Mouse (Mus musculus) stomach, embryonic 14.5 days (tissue): Measurements from ENCODE around the gene Cops7a. TPM values are rescaled to one million over a fixed set of nuclear protein-coding genes. Genes with fewer than 3 reads are reported as not detected.

ENCODE experiments used
- ATAC-seq: fragments of 200-750 bp; cut with Nextera tagmentation; 2 replicates; pipeline ENCODE4 v1.8.0; 2017; ENCODE audit warnings: low read depth, moderate TSS enrichment; ENCODE audit not compliant: insufficient number of reproducible peaks, insufficient read depth, low FRiP score
- H3K27ac ChIP-seq: fragments of 300-500 bp; sonication (generic); 2 replicates; pipeline ENCODE4 v1.5.1; 2014; ENCODE audit warnings: mild to moderate bottlenecking, low read length, moderate library complexity, mixed read lengths
- H3K27me3 ChIP-seq: fragments of 300-500 bp; sonication (generic); 2 replicates; pipeline ENCODE4 v1.6.1; 2014; ENCODE audit warnings: low read length, control low read depth, mixed read lengths; ENCODE audit not compliant: control insufficient read depth, insufficient read depth
- H3K36me3 ChIP-seq: fragments of 300-500 bp; sonication (generic); 2 replicates; pipeline ENCODE4 v1.6.1; 2014; ENCODE audit warnings: mild to moderate bottlenecking, control low read depth, low read length, moderate library complexity, mixed read lengths; ENCODE audit not compliant: control insufficient read depth, insufficient read depth
- H3K4me1 ChIP-seq: fragments of 300-500 bp; sonication (generic); 2 replicates; pipeline ENCODE4 v1.6.1; 2014; ENCODE audit warnings: low read length, control low read depth, mixed read lengths; ENCODE audit not compliant: control insufficient read depth, insufficient read depth
- H3K4me2 ChIP-seq: fragments of 300-500 bp; sonication (generic); replicated peaks from 2 replicates; pipeline ENCODE4 v1.6.1; 2014; ENCODE audit warnings: low read depth, low read length, control low read depth
- H3K4me3 ChIP-seq: fragments of 300-500 bp; sonication (generic); 2 replicates; pipeline ENCODE4 v1.5.1; 2014; ENCODE audit warnings: low read depth, low read length, control low read depth
- H3K9ac ChIP-seq: fragments of 300-500 bp; sonication (generic); replicated peaks from 2 replicates; pipeline ENCODE4 v1.6.1; 2014; ENCODE audit warnings: low read depth, mild to moderate bottlenecking, control low read depth, low read length, moderate library complexity, mixed read lengths
- H3K9me3 ChIP-seq: fragments of 300-500 bp; sonication (generic); 2 replicates; pipeline ENCODE4 v1.6.1; 2016; ENCODE audit warnings: low read depth, low read length, control low read depth; ENCODE audit not compliant: control insufficient read depth
- WGBS: fragments of 180-500 bp; shearing (Covaris S2); extraction: QIAGEN DNeasy Blood & Tissue Kit; methylation state at CpG from one replicate; pipeline ENCODE4 v1.1.7; 2014; 5-methylcytosine and 5-hydroxymethylcytosine counted together
- polyA plus RNA-seq: library from polyadenylated mRNA; unstranded; fragments of >200 nt; fragmentation: Nextera tagmentation; extraction: Ambion mirVana; gene quantifications from 2 replicates; pipeline ENCODE4 v1.2.1, GENCODE M21; 2014

The Cops7a gene
- polyA plus RNA-seq, 1 experiment from 2014 or later, result 139 TPM

DNA sequence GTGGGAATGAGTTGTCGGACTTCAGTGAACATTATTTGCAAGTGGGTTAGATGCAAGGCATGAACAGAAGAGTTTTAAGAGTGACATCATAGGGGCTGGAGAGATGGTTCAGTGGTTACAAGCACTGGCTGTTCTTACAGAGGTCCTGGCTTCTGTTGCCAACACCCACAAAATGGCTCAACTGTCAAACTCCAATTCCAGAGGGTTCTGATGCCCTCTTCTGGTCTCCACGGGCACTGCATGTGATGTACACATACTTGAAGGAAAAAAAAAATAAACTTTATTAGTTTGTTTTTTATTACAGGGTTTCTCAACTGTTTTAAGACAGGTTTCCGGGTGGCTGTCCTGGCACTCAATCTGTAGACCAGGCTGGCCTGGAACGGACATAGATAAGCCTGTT is 2.4 kb upstream of the Cops7a start:
- no peak overlapping the region for H3K4me2 ChIP-seq
- no peak overlapping the region for H3K9ac ChIP-seq
- peaks cover 9% of the 10 kb centered on the region; the same call in 1 of the 2 replicates for H3K4me1 ChIP-seq
- no peak overlapping the region for H3K4me3 ChIP-seq
- ATAC-seq, result no peak
- H3K9me3 ChIP-seq, result peaks cover 7% of the 10 kb centered on the region; the same call in 1 of the 2 replicates
- H3K36me3 ChIP-seq, result peaks cover 2% of the 10 kb centered on the region; the same call in 1 of the 2 replicates
- H3K27me3 ChIP-seq, result no peaks in the 10 kb centered on the region
- no peak overlapping the region for H3K27ac ChIP-seq
- 66% methylated on average over 4 of the region's 4 CpGs for WGBS

DNA sequence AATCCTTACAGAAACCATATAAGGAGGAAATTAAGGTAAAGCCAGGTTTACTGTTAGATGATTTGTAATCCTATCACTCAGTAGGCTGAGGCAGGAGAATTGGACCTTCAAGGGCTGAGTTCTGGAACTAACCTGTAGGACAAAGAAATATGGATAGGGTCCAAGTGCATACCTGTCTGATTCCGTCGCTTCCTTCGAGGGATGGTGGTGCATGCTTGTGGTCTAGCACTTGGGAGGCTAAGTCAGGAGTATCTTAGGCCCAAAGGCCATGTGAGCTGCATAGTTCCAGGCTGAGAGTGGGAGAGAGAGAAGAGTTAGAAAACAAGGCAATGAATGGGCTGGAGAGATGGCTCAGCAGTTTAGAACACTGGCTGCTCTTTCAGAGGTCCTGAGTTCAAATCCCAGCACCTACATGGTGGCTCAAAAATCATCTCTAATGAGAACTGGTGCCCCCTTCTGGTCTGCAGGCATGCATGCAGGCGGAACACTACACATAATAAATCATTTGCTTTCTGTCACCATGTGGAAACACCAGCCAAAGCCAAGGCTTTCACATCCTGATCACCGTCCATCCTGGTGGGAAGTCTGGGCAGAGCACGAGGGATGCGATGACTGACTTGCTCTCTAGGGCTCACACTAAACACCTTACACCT is 1.3 kb upstream of the Cops7a start:
- H3K9ac ChIP-seq, result no peak overlapping the region
- peaks cover 12% of the 10 kb centered on the region; the same call in 1 of the 2 replicates for H3K36me3 ChIP-seq
- H3K27ac ChIP-seq, result no peak overlapping the region
- peak overlapping the region; percentile 95 for H3K4me2 ChIP-seq
- H3K4me1 ChIP-seq, result peaks cover 9% of the 10 kb centered on the region; the same call in 1 of the 2 replicates
- H3K4me3 ChIP-seq, result peak overlapping the region; percentile 70
- WGBS, result 94% methylated on average over 7 of the region's 7 CpGs
- no peak for ATAC-seq
- peaks cover 7% of the 10 kb centered on the region; the same call in 1 of the 2 replicates for H3K9me3 ChIP-seq
- H3K27me3 ChIP-seq, result no peaks in the 10 kb centered on the region

GRCm38 (mm10) chr6:124965747-124966146 is 409 bp upstream of the Cops7a start:
- no peak for ATAC-seq
- 14% methylated on average over 15 of the region's 15 CpGs for WGBS
- peaks cover 19% of the 10 kb centered on the region for H3K36me3 ChIP-seq
- peak overlapping the region; percentile 74 for H3K9ac ChIP-seq
- H3K9me3 ChIP-seq, result peaks cover 7% of the 10 kb centered on the region; the same call in 1 of the 2 replicates
- peaks cover 9% of the 10 kb centered on the region; the same call in 1 of the 2 replicates for H3K4me1 ChIP-seq
- H3K27me3 ChIP-seq, result no peaks in the 10 kb centered on the region
- peak overlapping the region; percentile 70 for H3K4me3 ChIP-seq
- peak overlapping the region; percentile 88 for H3K27ac ChIP-seq
- H3K4me2 ChIP-seq, result peak overlapping the region; percentile 95

- Histone ChIP-seq H3K36me3 (peaks cover 30% of the 10 kb centered on the region), H3K4me3 (peak overlapping the region; percentile 70), H3K27me3 (no peaks in the 10 kb centered on the region), H3K9me3 (peaks cover 7% of the 10 kb centered on the region; the same call in 1 of the 2 replicates), H3K4me2 (peak overlapping the region; percentile 95), H3K27ac (peak overlapping the region; percentile 88), H3K4me1 (peaks cover 9% of the 10 kb centered on the region; the same call in 1 of the 2 replicates), H3K9ac (peak overlapping the region; percentile 22; the same call in 1 of the 2 replicates)
- 31% methylated on average over 16 of the region's 16 CpGs for WGBS
- no peak for ATAC-seq
These were observed 700 bp downstream of the Cops7a start for GRCm38 (mm10) chr6:124964638-124965037.

GRCm38 (mm10) chr6:124961021-124961420 is 4.3 kb downstream of the Cops7a start:
- ATAC-seq, result no peak
- Histone ChIP-seq H3K27me3 (no peaks in the 10 kb centered on the region), H3K9ac (no peak overlapping the region), H3K4me1 (peaks cover 7% of the 10 kb centered on the region; the same call in 1 of the 2 replicates), H3K36me3 (peaks cover 45% of the 10 kb centered on the region), H3K27ac (no peak overlapping the region), H3K9me3 (no peaks in the 10 kb centered on the region), H3K4me3 (no peak overlapping the region), H3K4me2 (no peak overlapping the region)
- 90% methylated on average over 12 of the region's 12 CpGs for WGBS

- H3K36me3 ChIP-seq, result peaks cover 46% of the 10 kb centered on the region
- H3K27me3 ChIP-seq, result no peaks in the 10 kb centered on the region
- no peak overlapping the region for H3K4me3 ChIP-seq
- H3K4me1 ChIP-seq, result peaks cover 6% of the 10 kb centered on the region; the same call in 1 of the 2 replicates
- ATAC-seq, result no peak
- H3K9ac ChIP-seq, result no peak overlapping the region
- H3K27ac ChIP-seq, result no peak overlapping the region
- no peak overlapping the region for H3K4me2 ChIP-seq
- no peaks in the 10 kb centered on the region for H3K9me3 ChIP-seq
- 95% methylated on average over 13 of the region's 13 CpGs for WGBS
These were observed 5.4 kb downstream of the Cops7a start for GRCm38 (mm10) chr6:124959960-124960359.

DNA sequence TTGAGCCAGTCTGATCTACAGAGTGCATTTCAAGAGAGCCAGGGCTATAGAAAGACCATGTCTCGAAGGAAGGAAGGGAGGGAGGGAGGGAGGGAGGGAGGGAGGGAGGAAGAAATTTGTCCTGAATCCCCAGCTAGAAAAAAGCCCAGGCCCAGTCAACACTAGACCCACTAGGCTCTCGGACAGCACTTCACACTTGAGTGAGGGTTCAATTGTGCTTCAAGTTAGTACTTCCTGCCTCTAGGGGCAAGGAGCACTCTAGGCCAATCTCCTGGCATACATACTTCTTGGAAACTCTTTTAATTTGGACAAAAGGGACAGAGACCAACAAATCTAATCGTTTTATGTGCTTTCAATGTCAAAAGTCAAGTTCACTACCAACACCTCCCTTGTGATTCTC is 7.2 kb downstream of the Cops7a start:
- no peak for ATAC-seq
- H3K9me3 ChIP-seq, result no peaks in the 10 kb centered on the region
- 78% methylated on average over 3 of the region's 3 CpGs for WGBS

GRCm38 (mm10) chr6:124955212-124955611 is 10.1 kb downstream of the Cops7a start:
- H3K9ac ChIP-seq, result no peak overlapping the region
- 92% methylated on average over 4 of the region's 4 CpGs for WGBS
- H3K36me3 ChIP-seq, result peaks cover 21% of the 10 kb centered on the region
- H3K9me3 ChIP-seq, result no peaks in the 10 kb centered on the region; the same call in 1 of the 2 replicates
- no peak overlapping the region for H3K27ac ChIP-seq
- no peak overlapping the region for H3K4me2 ChIP-seq
- no peaks in the 10 kb centered on the region for H3K4me1 ChIP-seq
- no peak for ATAC-seq
- no peaks in the 10 kb centered on the region for H3K27me3 ChIP-seq
- H3K4me3 ChIP-seq, result no peak overlapping the region

More for the DNA sequence above, 7.2 kb downstream of the Cops7a start:
- no peaks in the 10 kb centered on the region for H3K27me3 ChIP-seq
- no peak overlapping the region for H3K4me2 ChIP-seq
- H3K36me3 ChIP-seq, result peaks cover 46% of the 10 kb centered on the region
- no peak overlapping the region for H3K4me3 ChIP-seq
- H3K4me1 ChIP-seq, result no peaks in the 10 kb centered on the region
- no peak overlapping the region for H3K9ac ChIP-seq
- H3K27ac ChIP-seq, result no peak overlapping the region
